Mouse (Mus musculus) thymus, postnatal 14 days (tissue): Measurements from ENCODE around the gene Olfr157.
"Not testable (repeated sequence)": the region's sequence is repeated elsewhere in the genome, so short reads cannot be mapped to it uniquely, and the experiment has no call there.

Experiments
- DNase-seq: peaks from one replicate; pipeline ENCODE4 v3.0.0; 2021

Olfr157 gene

DNA sequence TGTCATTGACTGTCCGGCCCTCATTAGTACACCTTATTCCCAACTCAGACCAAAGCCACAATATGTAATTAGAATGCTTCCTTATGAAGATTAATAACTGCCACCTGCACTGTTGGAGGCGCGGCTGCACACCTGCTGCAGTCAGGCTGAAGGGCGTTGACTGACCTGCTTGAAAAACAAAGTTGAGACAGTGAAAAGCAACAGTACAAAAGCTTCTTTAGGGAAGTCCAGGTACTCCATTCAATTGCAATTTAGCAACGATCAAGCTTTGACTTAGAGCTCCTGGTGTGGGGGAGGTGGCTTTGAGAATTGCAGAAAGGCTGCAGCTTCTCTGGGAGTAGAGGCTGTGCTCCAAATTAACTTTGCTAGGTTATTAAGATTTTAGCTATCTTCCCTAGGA, 44.2 kb downstream of the Olfr157 start:
- not testable (repeated sequence) for DNase-seq

DNA sequence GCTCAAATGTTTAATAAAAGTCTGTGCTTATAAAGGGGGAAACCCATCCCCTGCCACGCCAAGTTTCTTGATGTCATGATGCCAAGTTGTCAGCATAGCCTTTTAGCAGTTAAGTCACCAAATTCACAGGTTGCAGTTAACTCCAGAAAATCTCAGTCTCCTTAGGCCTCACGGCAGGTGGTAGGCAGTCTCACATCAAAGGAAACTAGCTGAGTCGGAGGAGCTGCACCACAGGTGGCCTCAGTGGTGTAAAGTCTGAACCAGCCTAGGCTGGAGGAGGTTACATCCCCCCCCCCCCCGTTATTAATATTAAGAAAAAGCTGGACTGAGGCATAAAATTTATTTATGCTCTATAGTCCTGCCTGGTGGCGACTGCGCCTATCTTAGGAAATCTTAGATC, 44.7 kb downstream of the Olfr157 start:
- DNase-seq: no peak
